Mouse (Mus musculus) ES-E14 (cell line): ENCODE measurements around the gene Gm42742.

ENCODE experiments used
- CHD2 ChIP-seq: IDR thresholded peaks from 2 replicates; pipeline ENCODE4 v1.6.1; 2014; ENCODE audit warnings: mild to moderate bottlenecking, low read depth, low read length, inconsistent platforms
- HCFC1 ChIP-seq: IDR thresholded peaks from 2 replicates; pipeline ENCODE4 v1.6.1; 2012; ENCODE audit warnings: low read length, inconsistent platforms, borderline replicate concordance; ENCODE audit not compliant: insufficient read depth

- no peak for TF ChIP-seq HCFC1
- no peak for TF ChIP-seq CHD2
Observed at GRCm38 (mm10) chr7:126983113-126983512, 37.8 kb downstream of the Gm42742 start.
